Mouse (Mus musculus) T-cell, adult 2 months (primary cell): ENCODE results near the gene 4930590J08Rik.
A peak's percentile ranks its signal among the peaks of the same experiment; 100 is the strongest.

Experiments used
- DNase-seq: peaks from one replicate; pipeline ENCODE4 v3.0.0; 2022; ENCODE audit warnings: low spot score

Gene 4930590J08Rik

DNA sequence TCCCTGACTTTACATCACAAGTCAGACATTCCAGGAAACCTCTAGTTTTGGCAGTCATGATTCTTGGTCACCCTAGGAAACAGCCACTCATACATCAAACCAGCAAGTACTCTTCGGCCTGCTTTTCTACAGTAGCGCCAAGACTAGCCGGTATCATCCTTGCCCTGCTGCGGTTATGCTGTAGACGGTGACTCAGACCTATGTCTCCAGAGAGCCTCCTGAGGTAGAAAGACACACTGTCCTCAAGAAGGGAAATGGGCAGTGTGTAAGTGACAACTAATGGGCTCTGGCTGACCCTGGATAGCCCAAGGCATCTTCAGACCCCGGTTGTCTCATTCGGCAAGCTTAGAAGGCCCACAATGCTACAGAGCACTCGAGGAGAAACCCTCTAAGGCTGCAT is 62.5 kb downstream of the 4930590J08Rik start:
- no peak for DNase-seq

GRCm38 (mm10) chr6:91966006-91966405 is 63.4 kb downstream of the 4930590J08Rik start:
- no peak for DNase-seq

- DNase-seq, result peak; percentile 14
Measured at GRCm38 (mm10) chr6:91972201-91972646, 69.6 kb downstream of the 4930590J08Rik start.

GRCm38 (mm10) chr6:91973972-91974371 is 71.4 kb downstream of the 4930590J08Rik start:
- no peak for DNase-seq

DNA sequence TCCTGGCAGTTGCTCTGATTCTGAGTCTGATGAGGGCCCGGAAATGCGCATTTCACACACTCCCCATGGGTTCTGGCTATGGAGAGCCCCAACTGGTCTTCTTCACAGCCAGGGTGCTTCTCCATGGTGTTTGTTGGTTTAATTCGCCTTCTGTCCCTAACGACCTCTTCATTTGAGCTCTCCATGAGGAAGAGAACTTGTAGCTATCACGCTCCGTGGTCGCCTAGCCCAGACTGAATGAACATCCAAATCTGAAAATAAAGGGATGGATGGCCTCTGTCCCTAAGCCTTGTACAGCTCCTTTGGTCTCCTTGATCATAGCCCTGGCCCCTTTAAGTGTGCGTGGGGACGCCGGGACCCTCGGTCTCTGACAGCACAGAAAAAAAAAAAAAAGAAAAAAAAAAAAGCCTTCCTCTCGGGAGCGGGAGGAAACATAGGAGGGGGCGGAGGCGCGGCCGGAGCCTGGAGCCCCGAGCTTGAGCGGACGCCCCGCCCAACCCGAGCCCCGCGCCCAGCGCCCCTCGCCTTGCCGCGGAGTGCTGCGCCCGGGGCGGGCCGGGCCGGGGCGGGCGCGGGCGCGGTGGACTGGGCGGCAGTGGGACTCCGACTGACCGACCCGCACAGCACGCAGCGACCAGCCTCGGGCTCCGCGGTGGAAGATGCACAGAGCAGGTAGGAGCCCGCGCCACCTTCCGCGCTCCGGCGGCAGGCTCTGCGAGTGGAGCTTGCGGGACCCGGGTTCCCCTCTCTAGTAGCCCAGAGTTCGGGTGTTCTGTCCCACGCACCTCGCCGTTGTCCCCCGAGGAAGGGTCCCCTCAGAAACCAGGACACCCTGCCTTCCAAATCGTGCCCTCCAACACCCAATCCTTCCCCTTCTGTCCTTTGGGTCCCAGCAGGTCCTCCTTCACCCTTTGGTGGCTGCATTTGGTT is 76.0 kb downstream of the 4930590J08Rik start, which contains the start of gene Fgd5:
Gene Fgd5, plus strand, starts transcription at position 508 of the 930 bp plus-strand sequence.
- no peak for DNase-seq

GRCm38 (mm10) chr6:91979301-91979996 is 76.8 kb downstream of the 4930590J08Rik start:
- no peak for DNase-seq

- DNase-seq, result no peak
Measured at GRCm38 (mm10) chr6:91980011-91980410, 77.4 kb downstream of the 4930590J08Rik start.

DNA sequence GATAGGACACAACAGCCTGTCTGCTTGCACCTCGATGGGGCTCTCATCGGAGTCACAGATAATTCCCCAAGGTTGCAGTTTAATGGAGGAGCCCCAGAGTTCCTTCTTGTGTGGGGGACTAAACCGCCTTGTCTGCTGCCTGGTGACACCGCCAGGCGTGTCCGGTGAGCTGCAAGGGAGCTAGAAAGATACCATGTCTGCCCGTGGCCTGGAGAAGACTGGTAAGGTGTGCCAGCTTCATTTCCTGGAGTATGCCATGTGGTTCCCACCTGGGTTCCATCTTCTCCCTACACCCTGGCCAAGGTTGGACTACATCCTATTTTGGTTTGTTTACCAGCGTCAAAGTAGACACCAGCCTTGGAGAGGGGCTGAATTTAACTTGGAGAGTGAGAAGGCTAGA is 87.5 kb downstream of the 4930590J08Rik start:
- no peak for DNase-seq

GRCm38 (mm10) chr6:91992823-91993222 is 90.2 kb downstream of the 4930590J08Rik start:
- DNase-seq, result no peak

GRCm38 (mm10) chr6:91993795-91994505 is 91.3 kb downstream of the 4930590J08Rik start:
- no peak for DNase-seq

DNA sequence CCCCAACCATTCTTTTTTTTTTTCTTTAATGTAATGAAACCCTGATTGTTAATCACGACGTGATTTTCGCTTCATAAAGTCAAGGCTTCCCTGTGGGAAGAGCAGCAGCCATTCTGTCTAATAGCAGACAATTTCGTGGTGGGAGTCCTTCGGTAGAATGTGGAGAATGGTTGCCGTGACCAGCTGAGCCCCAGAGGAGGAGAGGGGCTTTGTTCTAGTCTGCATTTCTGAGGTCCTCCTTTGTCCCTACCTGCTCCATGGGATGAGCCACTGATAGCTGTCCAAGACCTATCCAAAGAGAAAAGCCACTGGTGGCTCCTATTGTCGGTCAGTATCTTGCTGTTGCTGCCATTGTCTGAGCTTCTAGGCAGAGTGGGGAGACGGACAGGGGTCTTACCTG is 93.5 kb downstream of the 4930590J08Rik start:
- DNase-seq, result no peak
